Mouse (Mus musculus) lung, postnatal 0 days (tissue): ENCODE results near the gene Eef1a1. TPM values are rescaled to one million over a fixed set of nuclear protein-coding genes. Genes with fewer than 3 reads are reported as not detected.

Source experiments
- ATAC-seq: fragments of 200-750 bp; cut with Nextera tagmentation; 2 replicates; pipeline ENCODE4 v1.8.0; 2017; ENCODE audit warnings: moderate library complexity
- DNase-seq: peaks from one replicate; pipeline ENCODE4 v3.0.0-alpha.2; 2016; ENCODE audit warnings: low spot score
- H3K27ac ChIP-seq: fragments of 300-500 bp; sonication (generic); 2 replicates; pipeline ENCODE4 v1.5.1; 2014; ENCODE audit warnings: antibody characterized with exemption, mild to moderate bottlenecking, low read length, mixed read lengths
- H3K27me3 ChIP-seq: fragments of 300-500 bp; sonication (generic); replicated peaks from 2 replicates; pipeline ENCODE4 v1.6.1; 2014; ENCODE audit warnings: low read length, mixed read lengths; ENCODE audit not compliant: insufficient read depth
- H3K36me3 ChIP-seq: fragments of 300-500 bp; sonication (generic); 2 replicates; pipeline ENCODE4 v1.6.1; 2014; ENCODE audit warnings: low read length, mixed read lengths; ENCODE audit not compliant: insufficient read depth
- H3K4me1 ChIP-seq: fragments of 300-500 bp; sonication (generic); 2 replicates; pipeline ENCODE4 v1.6.1; 2014; ENCODE audit warnings: antibody characterized with exemption, low read depth, low read length, mixed read lengths; ENCODE audit not compliant: insufficient read depth
- H3K4me2 ChIP-seq: fragments of 300-500 bp; sonication (generic); replicated peaks from 2 replicates; pipeline ENCODE4 v1.6.1; 2014; ENCODE audit warnings: low read depth, mild to moderate bottlenecking, low read length, moderate library complexity, mixed read lengths
- H3K4me3 ChIP-seq: fragments of 300-500 bp; sonication (generic); 2 replicates; pipeline ENCODE4 v1.5.1; 2014; ENCODE audit warnings: low read depth, low read length
- H3K9ac ChIP-seq: fragments of 300-500 bp; sonication (generic); replicated peaks from 2 replicates; pipeline ENCODE4 v1.6.1; 2014; ENCODE audit warnings: low read depth, mild to moderate bottlenecking
- H3K9me3 ChIP-seq: fragments of 300-500 bp; sonication (generic); 2 replicates; pipeline ENCODE4 v1.6.1; 2016; ENCODE audit warnings: low read length, mixed read lengths
- CTCF ChIP-seq: IDR thresholded peaks from 2 replicates; pipeline ENCODE4 v1.5.1; 2016; ENCODE audit warnings: antibody characterized with exemption, mild to moderate bottlenecking
- EP300 ChIP-seq: IDR thresholded peaks from 2 replicates; pipeline ENCODE4 v1.6.1; 2016; ENCODE audit warnings: antibody characterized with exemption, mild to moderate bottlenecking, control low read depth
- WGBS: fragments of 180-500 bp; shearing (Covaris S2); extraction: QIAGEN DNeasy Blood & Tissue Kit; methylation state at CpG from one replicate; pipeline ENCODE4 v1.1.7; 2014; 5-methylcytosine and 5-hydroxymethylcytosine counted together
- polyA plus RNA-seq: library from polyadenylated mRNA; unstranded; fragments of >200 nt; fragmentation: Nextera tagmentation; extraction: Ambion mirVana; gene quantifications from 2 replicates; pipeline ENCODE4 v1.2.1, GENCODE M21; 2015

The Eef1a1 gene
- 2,930 and 3,003 TPM in 2 replicates for polyA plus RNA-seq

- TF ChIP-seq EP300 (no peak), CTCF (no peak)
- WGBS, result under 1% methylated on average over 16 of the region's 20 CpGs
- Histone ChIP-seq H3K4me3 (peak within 1 kb of the TSS; percentile 43), H3K4me2 (peak within 1 kb of the TSS; percentile 70), H3K9me3 (no peaks in the 10 kb centered on the region), H3K36me3 (no peaks in the 10 kb centered on the region), H3K9ac (peak within 1 kb of the TSS; percentile 41; the same call in 1 of the 2 replicates), H3K4me1 (no peaks in the 10 kb centered on the region), H3K27me3 (no peaks in the 10 kb centered on the region), H3K27ac (peak within 1 kb of the TSS; percentile 77; the same call in 1 of the 2 replicates)
- DNase-seq (peak; percentile 75), ATAC-seq (peak; percentile 81)
Measured at GRCm38 (mm10) chr9:78488890-78489420, at the start of gene Eef1a1. Gene Eef1a1, minus strand, starts transcription at chr9:78489151.

- no peak overlapping the region for H3K4me3 ChIP-seq
- no peak overlapping the region for H3K9ac ChIP-seq
- no peaks in the 10 kb centered on the region for H3K9me3 ChIP-seq
- H3K4me1 ChIP-seq, result no peaks in the 10 kb centered on the region
- TF ChIP-seq CTCF (no peak), EP300 (no peak)
- H3K4me2 ChIP-seq, result no peak overlapping the region
- no peaks in the 10 kb centered on the region for H3K36me3 ChIP-seq
- H3K27ac ChIP-seq, result no peak overlapping the region
- H3K27me3 ChIP-seq, result no peaks in the 10 kb centered on the region
- ATAC-seq (no peak), DNase-seq (no peak)
- WGBS, result 34% methylated on average over 6 of the region's 6 CpGs
Measured at GRCm38 (mm10) chr9:78538421-78538820, 49.5 kb upstream of the Eef1a1 start.

- Histone ChIP-seq H3K27me3 (no peaks in the 10 kb centered on the region), H3K27ac (no peak overlapping the region), H3K36me3 (no peaks in the 10 kb centered on the region), H3K9me3 (no peaks in the 10 kb centered on the region), H3K4me2 (no peak overlapping the region), H3K4me3 (no peak overlapping the region), H3K4me1 (peaks cover under 1% of the 10 kb centered on the region; the same call in 1 of the 2 replicates), H3K9ac (no peak overlapping the region)
- no peak for DNase-seq
- WGBS, result 80% methylated on average over 9 of the region's 9 CpGs
- TF ChIP-seq CTCF (no peak), EP300 (no peak)
- ATAC-seq, result no peak
Measured at GRCm38 (mm10) chr9:78537154-78537873, 48.4 kb upstream of the Eef1a1 start.

GRCm38 (mm10) chr9:78534606-78535005 is 45.7 kb upstream of the Eef1a1 start:
- TF ChIP-seq CTCF (no peak), EP300 (no peak)
- Histone ChIP-seq H3K4me1 (peaks cover 9% of the 10 kb centered on the region; the same call in 1 of the 2 replicates), H3K27ac (no peak overlapping the region), H3K4me3 (no peak overlapping the region), H3K27me3 (no peaks in the 10 kb centered on the region), H3K9ac (no peak overlapping the region), H3K4me2 (no peak overlapping the region), H3K36me3 (no peaks in the 10 kb centered on the region), H3K9me3 (no peaks in the 10 kb centered on the region)
- WGBS, result 73% methylated on average over 7 of the region's 7 CpGs
- ATAC-seq (no peak), DNase-seq (no peak)

- Histone ChIP-seq H3K36me3 (no peaks in the 10 kb centered on the region), H3K27ac (peak overlapping the region; percentile 87), H3K4me2 (no peak overlapping the region), H3K27me3 (no peaks in the 10 kb centered on the region), H3K4me3 (no peak overlapping the region), H3K9me3 (no peaks in the 10 kb centered on the region), H3K4me1 (peaks cover 9% of the 10 kb centered on the region; the same call in 1 of the 2 replicates), H3K9ac (no peak overlapping the region)
- DNase-seq (peak; percentile 87), ATAC-seq (peak; percentile 79)
- WGBS, result 55% methylated on average over 18 of the region's 18 CpGs
- TF ChIP-seq EP300 (peak; percentile 55; the same call in 1 of the 2 replicates), CTCF (no peak)
Measured at GRCm38 (mm10) chr9:78533296-78533935, 44.5 kb upstream of the Eef1a1 start.

- no peak overlapping the region for H3K4me2 ChIP-seq
- no peaks in the 10 kb centered on the region for H3K9me3 ChIP-seq
- H3K4me1 ChIP-seq, result peaks cover 9% of the 10 kb centered on the region; the same call in 1 of the 2 replicates
- DNase-seq (peak; percentile 90), ATAC-seq (peak; percentile 80)
- no peaks in the 10 kb centered on the region for H3K36me3 ChIP-seq
- no peak overlapping the region for H3K4me3 ChIP-seq
- WGBS, result 38% methylated on average over 9 of the region's 9 CpGs
- no peaks in the 10 kb centered on the region for H3K27me3 ChIP-seq
- peak overlapping the region; percentile 87 for H3K27ac ChIP-seq
- TF ChIP-seq EP300, result peak; percentile 71; the same call in 1 of the 2 replicates
- no peak for TF ChIP-seq CTCF
- no peak overlapping the region for H3K9ac ChIP-seq
Measured at GRCm38 (mm10) chr9:78532341-78532819, 43.4 kb upstream of the Eef1a1 start.
